ENCODE assay signal across 9 mouse cellular contexts in genomic region chr7:133793248-133794131, GRCm38 (mm10). TPM values are rescaled to one million over a fixed set of nuclear protein-coding genes. Genes with fewer than 3 reads are reported as not detected.
DNase-seq lines count a peak whose midpoint lies in the region; ATAC-seq and TF ChIP-seq lines count a peak whose summit lies in the region.
"Had no signal": no experiment of that assay in that cellular context is flagged by ENCODE, and none has a peak within 500 bp of the region (broad histone marks: within the 10 kb centered on the region; RNA-seq: fewer than 3 reads in every experiment).

No protein-coding gene starts in this region.

- no peak overlapping the region for H3K4me2 ChIP-seq in lung, embryonic 15.5 days

- no peaks in the 10 kb centered on the region for H3K9me3 ChIP-seq in lung, embryonic 15.5 days

- no peak overlapping the region for H3K4me3 ChIP-seq in lung, embryonic 15.5 days
- peak overlapping the region; percentile 53 for H3K4me3 ChIP-seq in gastrocnemius, adult 2 months

- WGBS in lung, embryonic 15.5 days: 36% methylated on average over 10 of the region's 10 CpGs

- peaks cover 20% of the 10 kb centered on the region for H3K4me1 ChIP-seq in lung, embryonic 15.5 days

- intact Hi-C loops in gastrocnemius, adult 2 months (cut with DNase I): no loop called here

- H3K9ac ChIP-seq in lung, embryonic 15.5 days: no peak overlapping the region

- 0 out of 2 replicates have a peak, but pooled peaks have one; percentile 44 for ATAC-seq in lung, embryonic 15.5 days (ENCODE audit: borderline replicate concordance, extremely low read depth, low FRiP score, low TSS enrichment)

- TF ChIP-seq CTCF in gastrocnemius, adult 2 months (IDR thresholded peaks at IDR 0.05): no peak

- no peak overlapping the region for H3K27ac ChIP-seq in lung, embryonic 15.5 days
- peak overlapping the region; percentile 95 for H3K27ac ChIP-seq in gastrocnemius, adult 2 months

- no peaks in the 10 kb centered on the region for H3K27me3 ChIP-seq in lung, embryonic 15.5 days

- DNase-seq in lung, postnatal 14 days: no peak
- DNase-seq in adrenal gland, postnatal 25 days: peak; percentile 54
- peak; percentile 94 for DNase-seq in gastrocnemius, adult 2 months
- peak; percentile 77 for DNase-seq in kidney, postnatal 14 days
- DNase-seq in urinary bladder, postnatal 14 days (ENCODE audit: low spot score): peak; percentile 46
- no peak for DNase-seq in spleen, postnatal 36 days (ENCODE audit: low spot score in 2 of 2)
- no peak for DNase-seq in T-cell, adult 2 months (ENCODE audit: low spot score)

- no peaks in the 10 kb centered on the region for H3K36me3 ChIP-seq in lung, embryonic 15.5 days

RNA-seq across cellular contexts. Expression of gene Dhx32, which starts 11.0 kb away (rescaled TPM):
- 26.4 and 27.7 TPM in 2 replicates for polyA plus RNA-seq in lung, embryonic 15.5 days (2015; fragmentation: Nextera tagmentation; extraction: Ambion mirVana)
- 63.6 and 77.9 TPM in 2 replicates for total RNA-seq in adrenal gland, postnatal 25 days (2021)
- total RNA-seq in gastrocnemius, adult 2 months (2021): 10 to 100 TPM; 33.7 to 50.1 TPM

RNA-seq across cellular contexts. Expression of gene Fank1, which starts 16.8 kb away (rescaled TPM):
- polyA plus RNA-seq in lung, embryonic 15.5 days (2015; fragmentation: Nextera tagmentation; extraction: Ambion mirVana): 1.5 and 1.7 TPM in 2 replicates
- 0.46 TPM in 1 of 2 replicates, not detected in the other for total RNA-seq in adrenal gland, postnatal 25 days (2021)
- not detected for total RNA-seq in gastrocnemius, adult 2 months (2021)
- total RNA-seq: neutrophil, adult 5-6 weeks had no signal

Comparison
In these comparisons a context has a peak if more than half of its experiments do, and no peak if none do; other contexts are left out.
1. DNase-seq: peak in adrenal gland, postnatal 25 days (single experiment), gastrocnemius, adult 2 months (single experiment), kidney, postnatal 14 days (single experiment) and urinary bladder, postnatal 14 days (single experiment); none in lung, postnatal 14 days (single experiment), spleen, postnatal 36 days (0 of 2) and T-cell, adult 2 months (single experiment).